Mouse (Mus musculus) midbrain, embryonic 15.5 days (tissue): ENCODE measurements around the gene Pde9a. TPM values are rescaled to one million over a fixed set of nuclear protein-coding genes. Genes with fewer than 3 reads are reported as not detected.

Experiments used
- ATAC-seq: fragments of 200-750 bp; cut with Nextera tagmentation; replicated peaks from 2 replicates; pipeline ENCODE4 v1.8.0; 2017; ENCODE audit warnings: moderate TSS enrichment
- H3K27ac ChIP-seq: fragments of 300-500 bp; sonication (generic); 2 replicates; pipeline ENCODE4 v1.5.1; 2015; ENCODE audit warnings: mild to moderate bottlenecking, inconsistent platforms
- H3K27me3 ChIP-seq: fragments of 300-500 bp; sonication (generic); replicated peaks from 2 replicates; pipeline ENCODE4 v1.6.1; 2015; ENCODE audit warnings: inconsistent platforms
- H3K36me3 ChIP-seq: fragments of 300-500 bp; sonication (generic); replicated peaks from 2 replicates; pipeline ENCODE4 v1.6.1; 2015; ENCODE audit warnings: inconsistent platforms
- H3K4me1 ChIP-seq: fragments of 300-500 bp; sonication (generic); 2 replicates; pipeline ENCODE4 v1.6.1; 2015; ENCODE audit warnings: inconsistent platforms
- H3K4me2 ChIP-seq: fragments of 300-500 bp; sonication (generic); 2 replicates; pipeline ENCODE4 v1.6.1; 2015; ENCODE audit warnings: inconsistent platforms, mild to moderate bottlenecking, moderate library complexity
- H3K4me3 ChIP-seq: fragments of 300-500 bp; sonication (generic); 2 replicates; pipeline ENCODE4 v1.5.1; 2015; ENCODE audit warnings: mild to moderate bottlenecking, inconsistent platforms
- H3K9ac ChIP-seq: fragments of 300-500 bp; sonication (generic); 2 replicates; pipeline ENCODE4 v1.6.1; 2015; ENCODE audit warnings: mild to moderate bottlenecking, inconsistent platforms
- H3K9me3 ChIP-seq: fragments of 300-500 bp; sonication (generic); 2 replicates; pipeline ENCODE4 v1.6.1; 2016; ENCODE audit warnings: inconsistent platforms
- WGBS: fragments of 180-500 bp; shearing (Covaris S2); methylation state at CpG from one replicate; pipeline ENCODE4 v1.1.7; 2015; ENCODE audit warnings: mixed read lengths; 5-methylcytosine and 5-hydroxymethylcytosine counted together
- polyA plus RNA-seq: library from polyadenylated mRNA; unstranded; fragments of >200 nt; fragmentation: Nextera tagmentation; extraction: Ambion mirVana; gene quantifications from 2 replicates; pipeline ENCODE4 v1.2.1, GENCODE M21; 2015

Gene Pde9a
- polyA plus RNA-seq, 1 experiment from 2014 or later: 36.1 TPM

- no peak for ATAC-seq
- Histone ChIP-seq H3K4me2 (no peak overlapping the region), H3K9ac (no peak overlapping the region), H3K4me1 (peaks cover 25% of the 10 kb centered on the region), H3K4me3 (no peak overlapping the region), H3K27me3 (no peaks in the 10 kb centered on the region), H3K9me3 (no peaks in the 10 kb centered on the region), H3K27ac (no peak overlapping the region), H3K36me3 (no peaks in the 10 kb centered on the region)
- 92% methylated on average over 5 of the region's 5 CpGs for whole genome bisulfite sequencing
Observed at GRCm38 (mm10) chr17:31436814-31437406, 50.9 kb downstream of the Pde9a start.

DNA sequence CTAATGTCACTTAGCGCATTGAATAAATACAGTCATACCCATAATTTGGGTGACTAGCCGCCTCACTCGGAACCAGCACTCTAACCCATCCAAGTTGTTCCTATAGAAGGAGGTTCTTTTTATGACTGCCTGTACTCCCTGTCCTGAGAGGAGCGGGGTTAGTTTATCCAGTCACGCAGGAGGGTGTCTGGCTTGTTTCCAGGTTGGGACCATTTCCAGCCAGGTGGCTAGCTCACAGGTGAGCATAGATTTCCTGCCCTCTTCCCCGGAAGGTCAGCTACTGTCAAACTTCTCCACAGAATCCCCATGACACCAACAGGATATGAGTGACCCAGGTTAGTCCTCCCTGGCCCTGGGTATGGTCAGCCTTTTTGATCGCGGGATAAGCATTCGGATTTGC is 51.5 kb downstream of the Pde9a start:
- H3K27me3 ChIP-seq: no peaks in the 10 kb centered on the region
- H3K27ac ChIP-seq: no peak overlapping the region
- 96% methylated on average over 9 of the region's 9 CpGs for WGBS
- peaks cover 25% of the 10 kb centered on the region for H3K4me1 ChIP-seq
- H3K9ac ChIP-seq: no peak overlapping the region
- no peak for ATAC-seq
- no peaks in the 10 kb centered on the region for H3K36me3 ChIP-seq
- no peak overlapping the region for H3K4me2 ChIP-seq
- no peaks in the 10 kb centered on the region for H3K9me3 ChIP-seq
- H3K4me3 ChIP-seq: no peak overlapping the region

DNA sequence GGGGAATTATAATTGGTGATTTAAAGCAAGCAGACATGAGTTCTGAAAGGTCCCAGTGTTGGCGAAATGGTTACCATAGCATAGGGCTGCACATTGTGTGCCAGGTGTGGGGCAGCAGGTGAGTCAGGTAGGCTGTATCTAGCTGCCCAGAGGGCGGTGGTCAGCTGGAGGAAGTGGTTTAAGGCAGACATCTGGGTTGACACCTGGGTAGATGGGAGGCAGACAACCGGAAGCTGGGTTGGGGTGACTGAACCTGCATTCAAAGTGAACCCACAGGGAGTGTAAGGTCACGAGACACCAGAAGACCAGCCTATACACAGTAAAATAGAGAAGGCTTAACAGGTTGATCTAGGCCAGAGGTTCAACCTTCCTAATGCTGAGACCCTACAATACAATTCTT is 54.0 kb downstream of the Pde9a start:
- ATAC-seq: no peak
- no peaks in the 10 kb centered on the region for H3K27me3 ChIP-seq
- no peak overlapping the region for H3K4me2 ChIP-seq
- no peak overlapping the region for H3K4me3 ChIP-seq
- no peaks in the 10 kb centered on the region for H3K36me3 ChIP-seq
- 88% methylated on average over 4 of the region's 4 CpGs for WGBS
- no peak overlapping the region for H3K27ac ChIP-seq
- H3K4me1 ChIP-seq: peaks cover 8% of the 10 kb centered on the region
- no peaks in the 10 kb centered on the region for H3K9me3 ChIP-seq
- H3K9ac ChIP-seq: no peak overlapping the region

- H3K4me1 ChIP-seq: no peaks in the 10 kb centered on the region
- H3K9ac ChIP-seq: no peak overlapping the region
- 95% methylated on average over 8 of the region's 8 CpGs for WGBS
- H3K36me3 ChIP-seq: no peaks in the 10 kb centered on the region; the same call in 1 of the 2 replicates
- H3K27ac ChIP-seq: no peak overlapping the region
- no peak for ATAC-seq
- no peaks in the 10 kb centered on the region for H3K27me3 ChIP-seq
- no peak overlapping the region for H3K4me3 ChIP-seq
- H3K4me2 ChIP-seq: no peak overlapping the region
- no peaks in the 10 kb centered on the region for H3K9me3 ChIP-seq
Observed at GRCm38 (mm10) chr17:31442513-31442912, 56.5 kb downstream of the Pde9a start.

GRCm38 (mm10) chr17:31444251-31444650 is 58.2 kb downstream of the Pde9a start:
- no peaks in the 10 kb centered on the region; the same call in 1 of the 2 replicates for H3K36me3 ChIP-seq
- H3K4me2 ChIP-seq: no peak overlapping the region
- H3K27ac ChIP-seq: no peak overlapping the region
- 70% methylated on average over 7 of the region's 7 CpGs for WGBS
- ATAC-seq: no peak
- H3K4me3 ChIP-seq: no peak overlapping the region
- H3K9ac ChIP-seq: no peak overlapping the region
- H3K27me3 ChIP-seq: no peaks in the 10 kb centered on the region
- no peaks in the 10 kb centered on the region for H3K9me3 ChIP-seq
- H3K4me1 ChIP-seq: no peaks in the 10 kb centered on the region

GRCm38 (mm10) chr17:31445061-31445731 is 59.2 kb downstream of the Pde9a start:
- 65% methylated on average over 7 of the region's 7 CpGs for WGBS
- Histone ChIP-seq H3K4me3 (no peak overlapping the region), H3K27ac (no peak overlapping the region)

GRCm38 (mm10) chr17:31447766-31448165 is 61.8 kb downstream of the Pde9a start:
- Histone ChIP-seq H3K4me1 (peaks cover 15% of the 10 kb centered on the region), H3K27ac (no peak overlapping the region), H3K4me3 (no peak overlapping the region), H3K9ac (no peak overlapping the region), H3K9me3 (no peaks in the 10 kb centered on the region), H3K4me2 (no peak overlapping the region), H3K36me3 (no peaks in the 10 kb centered on the region; the same call in 1 of the 2 replicates), H3K27me3 (no peaks in the 10 kb centered on the region)
- whole genome bisulfite sequencing: 81% methylated on average over 5 of the region's 5 CpGs
- ATAC-seq: no peak

More at GRCm38 (mm10) chr17:31445061-31445731, 59.2 kb downstream of the Pde9a start:
- Histone ChIP-seq H3K4me1 (peaks cover 2% of the 10 kb centered on the region; the same call in 1 of the 2 replicates), H3K4me2 (no peak overlapping the region), H3K36me3 (no peaks in the 10 kb centered on the region; the same call in 1 of the 2 replicates), H3K9me3 (no peaks in the 10 kb centered on the region), H3K27me3 (no peaks in the 10 kb centered on the region), H3K9ac (no peak overlapping the region)
- no peak for ATAC-seq

- H3K4me1 ChIP-seq: peaks cover 15% of the 10 kb centered on the region
- no peaks in the 10 kb centered on the region for H3K27me3 ChIP-seq
- no peak overlapping the region for H3K4me3 ChIP-seq
- no peak overlapping the region for H3K4me2 ChIP-seq
- H3K36me3 ChIP-seq: no peaks in the 10 kb centered on the region; the same call in 1 of the 2 replicates
- no peaks in the 10 kb centered on the region for H3K9me3 ChIP-seq
- H3K9ac ChIP-seq: no peak overlapping the region
- ATAC-seq: no peak
- H3K27ac ChIP-seq: no peak overlapping the region
- 71% methylated on average over 1 of the region's 1 CpGs for WGBS
Observed at GRCm38 (mm10) chr17:31448519-31448918, 62.5 kb downstream of the Pde9a start.

GRCm38 (mm10) chr17:31450206-31450605 is 64.2 kb downstream of the Pde9a start:
- H3K27ac ChIP-seq: peak overlapping the region; percentile 68; the same call in 1 of the 2 replicates
- H3K9me3 ChIP-seq: no peaks in the 10 kb centered on the region
- ATAC-seq: no peak
- H3K4me1 ChIP-seq: peaks cover 15% of the 10 kb centered on the region
- H3K4me2 ChIP-seq: no peak overlapping the region
- H3K9ac ChIP-seq: no peak overlapping the region
- H3K4me3 ChIP-seq: no peak overlapping the region
- H3K27me3 ChIP-seq: no peaks in the 10 kb centered on the region
- no peaks in the 10 kb centered on the region; the same call in 1 of the 2 replicates for H3K36me3 ChIP-seq
- 75% methylated on average over 3 of the region's 3 CpGs for WGBS

GRCm38 (mm10) chr17:31451179-31451708 is 65.2 kb downstream of the Pde9a start:
- Histone ChIP-seq H3K4me3 (no peak overlapping the region), H3K27me3 (no peaks in the 10 kb centered on the region), H3K4me1 (peaks cover 15% of the 10 kb centered on the region), H3K4me2 (no peak overlapping the region), H3K9me3 (no peaks in the 10 kb centered on the region), H3K36me3 (no peaks in the 10 kb centered on the region; the same call in 1 of the 2 replicates), H3K9ac (no peak overlapping the region), H3K27ac (peak overlapping the region; percentile 68)
- ATAC-seq: peak; percentile 73; the same call in 1 of the 2 replicates
- WGBS: 34% methylated on average over 8 of the region's 8 CpGs

DNA sequence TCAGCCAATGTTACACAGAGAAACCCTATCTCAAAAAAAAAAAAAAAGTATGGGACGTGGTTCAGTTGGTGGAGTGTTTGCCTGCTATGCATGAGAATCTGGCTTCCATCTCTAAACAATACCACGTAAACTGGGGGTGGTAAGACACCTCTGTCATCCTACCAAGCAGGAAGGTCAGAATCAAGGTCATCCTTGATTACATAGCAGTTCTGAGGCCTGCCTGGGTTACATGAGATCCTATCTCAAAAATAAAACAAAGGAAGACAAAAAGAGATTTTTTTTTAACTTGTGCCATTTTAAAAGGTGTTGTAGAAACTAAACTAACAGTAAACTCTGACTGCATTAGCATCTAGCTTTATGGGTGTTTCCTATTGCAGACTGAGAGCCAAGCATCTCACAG is 66.8 kb downstream of the Pde9a start:
- H3K9ac ChIP-seq: no peak overlapping the region
- no peak for ATAC-seq
- no peaks in the 10 kb centered on the region for H3K27me3 ChIP-seq
- no peaks in the 10 kb centered on the region for H3K36me3 ChIP-seq
- H3K4me1 ChIP-seq: peaks cover 15% of the 10 kb centered on the region
- no peaks in the 10 kb centered on the region for H3K9me3 ChIP-seq
- H3K4me3 ChIP-seq: no peak overlapping the region
- no peak overlapping the region for H3K4me2 ChIP-seq
- no peak overlapping the region for H3K27ac ChIP-seq
- 88% methylated on average over 2 of the region's 2 CpGs for WGBS

GRCm38 (mm10) chr17:31453476-31453875 is 67.5 kb downstream of the Pde9a start:
- H3K4me3 ChIP-seq: no peak overlapping the region
- no peaks in the 10 kb centered on the region for H3K9me3 ChIP-seq
- no peak overlapping the region for H3K9ac ChIP-seq
- WGBS: 91% methylated on average over 3 of the region's 3 CpGs
- no peaks in the 10 kb centered on the region for H3K27me3 ChIP-seq
- no peak overlapping the region for H3K4me2 ChIP-seq
- H3K27ac ChIP-seq: no peak overlapping the region
- ATAC-seq: no peak
- H3K4me1 ChIP-seq: peaks cover 15% of the 10 kb centered on the region
- H3K36me3 ChIP-seq: 0 out of 2 replicates have a peak, but pooled peaks cover 2% of the 10 kb centered on the region
